Mouse (Mus musculus): ENCODE results near the gene Enoph1. TPM values are rescaled to one million over a fixed set of nuclear protein-coding genes. Genes with fewer than 3 reads are reported as not detected.

Gene Enoph1
- total RNA-seq (2021), result 10 to 100 TPM; 41.5 to 42.1 TPM
- long read RNA-seq, experiment 1, transcript Enoph1-202 (6 exons, 1,833 nt), result major isoform, 32 of 41 reads
- long read RNA-seq, experiment 1, partial matches to known transcripts, result 2 of 41 reads
- long read RNA-seq, experiment 1, other reads (novel, unspliced or antisense), result 5 of 41 reads
- long read RNA-seq, experiment 2, transcript Enoph1-202 (6 exons, 1,833 nt), result major isoform, 42 of 64 reads
- long read RNA-seq, experiment 2, partial matches to known transcripts, result 11 of 64 reads
- long read RNA-seq, experiment 2, other reads (novel, unspliced or antisense), result 7 of 64 reads

DNA sequence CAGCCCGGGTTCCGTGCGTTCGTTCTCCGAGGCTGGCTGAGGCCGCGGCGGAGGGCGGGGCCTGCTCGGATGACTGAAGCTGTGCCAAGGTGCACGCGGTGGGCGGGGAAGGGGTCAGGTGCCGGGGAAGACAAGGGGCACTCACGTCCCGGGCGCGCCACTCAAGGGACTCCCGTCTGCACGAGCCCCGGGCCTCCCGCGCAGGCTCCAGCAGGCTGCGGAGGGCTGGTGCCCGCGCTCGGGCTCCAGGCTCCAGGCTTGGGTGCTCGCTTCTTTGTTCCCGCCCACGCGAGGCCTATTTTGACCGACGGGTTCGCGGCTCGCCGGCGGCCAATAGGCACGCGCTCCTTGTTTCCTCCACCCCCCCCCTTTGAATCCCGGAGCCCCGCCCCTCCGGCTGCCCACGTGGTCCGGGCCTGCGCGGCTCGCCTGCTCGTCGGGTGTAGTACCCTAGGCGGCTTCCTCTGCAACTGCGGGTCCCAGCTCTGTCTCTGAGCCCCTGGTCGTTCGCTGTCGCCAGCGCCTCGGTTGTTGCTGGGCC is at the start of gene Enoph1, which contains the start of gene Hnrnpdl:
Gene Enoph1, plus strand, starts transcription at position 384 of the 541 bp plus-strand sequence.
Gene Hnrnpdl, minus strand, starts transcription at position 63 of the 541 bp plus-strand sequence.
- peak; percentile 80 to 83 for DNase-seq (ENCODE audit: low spot score in 2 of 2)

GRCm38 (mm10) chr5:99994166-99994565 is 45.6 kb upstream of the Enoph1 start:
- no peak for DNase-seq (ENCODE audit: low spot score in 2 of 2)

GRCm38 (mm10) chr5:99994680-99995079 is 45.1 kb upstream of the Enoph1 start:
- DNase-seq (ENCODE audit: low spot score in 2 of 2), result no peak

DNA sequence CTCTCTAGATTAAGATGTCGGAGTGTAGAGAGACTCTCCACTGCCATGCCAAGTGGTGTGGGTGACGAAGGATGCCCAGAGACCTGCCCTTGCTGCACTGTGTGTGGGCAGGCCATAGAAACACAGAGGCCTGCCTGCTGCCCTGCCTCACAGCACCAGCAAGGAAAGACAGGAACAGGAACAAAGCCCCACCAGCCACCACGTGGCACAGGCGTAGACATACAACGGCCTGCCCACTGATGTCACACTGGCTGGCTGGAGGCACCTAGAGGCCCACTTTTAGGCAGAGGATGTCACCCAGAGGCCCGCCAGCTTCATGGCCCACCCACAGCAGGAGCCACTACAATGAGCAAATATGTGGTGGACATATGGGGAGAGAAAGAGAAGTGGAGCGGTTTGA is 39.7 kb upstream of the Enoph1 start:
- DNase-seq (ENCODE audit: low spot score in 2 of 2), result no peak

GRCm38 (mm10) chr5:100000500-100000899 is 39.3 kb upstream of the Enoph1 start:
- no peak for DNase-seq (ENCODE audit: low spot score in 2 of 2)

GRCm38 (mm10) chr5:100003895-100004294 is 35.9 kb upstream of the Enoph1 start:
- no peak for DNase-seq (ENCODE audit: low spot score in 2 of 2)

GRCm38 (mm10) chr5:100005431-100005830 is 34.4 kb upstream of the Enoph1 start:
- DNase-seq (ENCODE audit: low spot score in 2 of 2), result no peak

GRCm38 (mm10) chr5:100005896-100006295 is 33.9 kb upstream of the Enoph1 start:
- no peak for DNase-seq (ENCODE audit: low spot score in 2 of 2)

DNA sequence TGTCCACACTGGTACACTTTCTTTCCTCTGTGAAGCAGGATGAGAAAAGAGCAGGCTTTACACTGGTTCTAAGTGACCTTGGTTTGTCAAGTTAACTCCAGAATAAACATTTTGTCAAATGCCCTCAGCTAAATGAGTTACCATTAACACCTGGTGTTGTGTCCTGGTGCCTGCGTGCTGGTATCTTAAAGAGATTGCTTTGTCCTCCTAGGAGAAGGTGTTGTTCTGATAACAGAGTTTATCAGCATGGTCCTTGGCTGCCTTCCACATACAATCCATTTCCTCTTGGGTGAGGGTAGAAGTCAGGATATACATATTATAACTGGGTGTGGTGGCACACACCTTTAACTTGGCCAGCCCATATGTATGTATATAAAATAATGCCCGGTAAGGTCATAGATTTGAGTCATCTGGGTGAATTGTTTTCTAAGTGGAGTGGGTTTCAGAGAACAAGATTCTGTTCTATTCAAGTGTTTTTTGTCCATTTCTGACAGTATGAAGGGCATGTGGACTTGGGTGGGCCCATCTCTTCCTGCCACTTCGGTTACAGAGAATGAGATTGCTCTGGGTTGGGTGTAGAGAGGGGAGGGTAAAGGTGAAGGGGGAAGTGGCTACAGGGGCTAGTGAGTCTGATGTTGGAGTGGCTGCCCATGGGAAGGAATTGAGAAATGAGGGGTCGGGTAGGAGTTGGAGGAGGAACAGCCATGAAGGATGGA is 33.3 kb upstream of the Enoph1 start:
- no peak for DNase-seq (ENCODE audit: low spot score in 2 of 2)

DNA sequence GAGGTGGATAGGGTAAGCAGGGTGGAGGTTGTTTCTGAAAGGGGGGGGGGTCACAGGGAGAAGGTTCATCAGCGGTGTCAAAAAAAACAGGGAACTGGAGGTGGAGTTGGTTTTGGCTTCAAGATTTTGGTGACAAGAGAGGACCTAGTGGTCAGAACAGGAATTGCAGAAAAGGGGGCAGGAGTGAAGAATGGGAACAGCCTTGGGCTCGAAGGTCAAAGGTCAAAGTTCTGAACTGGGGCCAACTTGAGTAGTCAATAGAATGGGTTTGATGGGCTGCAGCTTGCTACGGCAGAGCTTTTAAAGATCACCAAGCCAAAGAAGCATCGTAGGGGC is 32.8 kb upstream of the Enoph1 start:
- DNase-seq (ENCODE audit: low spot score in 2 of 2), result no peak

- DNase-seq (ENCODE audit: low spot score in 2 of 2), result no peak
Measured at GRCm38 (mm10) chr5:100008485-100008884, 31.3 kb upstream of the Enoph1 start.

DNA sequence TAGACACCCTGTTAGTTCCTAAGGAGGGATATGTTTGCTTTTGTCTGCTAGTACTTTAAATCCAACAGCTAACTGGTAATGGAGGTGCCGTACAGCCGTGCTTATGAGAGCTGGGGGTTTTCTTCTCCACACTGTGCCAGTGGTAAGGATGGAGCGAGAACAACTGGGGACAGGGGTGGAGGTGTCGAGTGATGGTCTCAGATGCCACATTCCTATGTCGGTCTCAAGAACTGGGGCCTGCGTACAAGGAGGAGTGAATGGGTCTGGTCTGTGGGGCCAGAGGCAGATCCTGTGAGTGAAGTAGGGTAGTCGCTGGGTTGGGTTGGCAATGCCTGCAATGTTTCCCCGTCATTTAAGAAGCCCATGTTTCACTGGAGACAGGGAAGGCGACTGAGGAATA is 27.2 kb upstream of the Enoph1 start:
- DNase-seq (ENCODE audit: low spot score in 2 of 2), result no peak

DNA sequence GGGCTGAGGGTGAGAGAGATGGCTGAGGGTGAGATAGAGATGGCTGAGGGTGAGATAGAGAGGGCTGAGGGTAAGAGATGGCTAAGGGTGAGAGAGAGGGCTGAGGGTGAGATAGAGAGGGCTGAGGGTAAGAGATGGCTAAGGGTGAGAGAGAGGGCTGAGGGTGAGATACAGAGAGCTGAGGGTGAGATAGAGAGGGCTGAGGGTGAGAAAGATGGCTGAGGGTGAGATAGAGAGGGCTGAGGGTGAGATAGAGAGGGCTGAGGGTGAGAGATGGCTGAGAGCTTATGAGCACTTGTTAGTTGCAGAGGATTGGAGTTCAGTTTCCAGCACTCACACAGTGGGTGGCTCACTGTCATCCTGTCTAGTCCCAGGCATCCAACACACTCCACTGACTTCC is 19.7 kb upstream of the Enoph1 start:
- no peak for DNase-seq (ENCODE audit: low spot score in 2 of 2)

- no peak for DNase-seq (ENCODE audit: low spot score in 2 of 2)
Measured at GRCm38 (mm10) chr5:100024403-100024802, 15.4 kb upstream of the Enoph1 start.

- no peak for DNase-seq (ENCODE audit: low spot score in 2 of 2)
Measured at GRCm38 (mm10) chr5:100024868-100025267, 14.9 kb upstream of the Enoph1 start.

- DNase-seq (ENCODE audit: low spot score in 2 of 2), result no peak
Measured at GRCm38 (mm10) chr5:100030069-100030468, 9.7 kb upstream of the Enoph1 start.

DNA sequence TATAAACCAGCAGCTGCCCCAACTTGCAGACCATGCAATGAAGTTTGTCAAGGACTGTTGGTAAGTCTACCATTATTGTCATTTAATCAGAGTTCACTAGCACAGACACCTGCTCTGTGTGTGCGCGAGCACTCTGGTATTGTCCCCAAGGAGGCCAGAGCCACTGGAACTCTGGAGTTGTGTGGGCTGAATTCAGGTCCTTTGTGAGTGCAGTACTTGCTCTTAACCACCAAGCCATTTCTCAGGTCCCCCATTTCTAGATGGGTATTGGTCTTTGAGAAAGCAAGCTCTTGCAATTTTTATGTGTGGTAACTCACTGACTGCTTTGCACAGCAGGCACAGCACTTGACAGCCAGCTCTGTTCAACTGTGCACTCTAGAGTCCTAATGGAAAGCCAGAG is 7.7 kb upstream of the Enoph1 start:
- no peak for DNase-seq (ENCODE audit: low spot score in 2 of 2)

GRCm38 (mm10) chr5:100032646-100033045 is 7.1 kb upstream of the Enoph1 start:
- no peak for DNase-seq (ENCODE audit: low spot score in 2 of 2)

- DNase-seq (ENCODE audit: low spot score in 2 of 2), result no peak
Measured at GRCm38 (mm10) chr5:100035950-100036349, 3.8 kb upstream of the Enoph1 start.

GRCm38 (mm10) chr5:100036681-100037080 is 3.1 kb upstream of the Enoph1 start:
- no peak for DNase-seq (ENCODE audit: low spot score in 2 of 2)

- DNase-seq (ENCODE audit: low spot score in 2 of 2), result peak; percentile 83 to 84
Measured at GRCm38 (mm10) chr5:100037965-100038713, 1.6 kb upstream of the Enoph1 start.
